Comparison of ENCODE assay signal across 15 mouse cellular contexts in genomic region chr8:60661191-60661590, GRCm38 (mm10).
"Had no signal": no experiment of that assay in that cellular context is flagged by ENCODE, and none has a peak within 500 bp of the region (broad histone marks: within the 10 kb centered on the region; RNA-seq: fewer than 3 reads in every experiment).

No protein-coding gene starts in this region.

- ATAC-seq: liver, embryonic 12.5 days; midbrain, embryonic 13.5 days; midbrain, embryonic 15.5 days had no signal

- H3K4me1 ChIP-seq: liver, embryonic 12.5 days; neural tube, embryonic 12.5 days; stomach, embryonic 15.5 days had no signal

- DNase-seq: liver; right cerebral cortex, postnatal 14 days; thymus, adult 2 months; thymus, postnatal 25 days; thymus, postnatal 4 days had no signal

- H3K9me3 ChIP-seq: liver, embryonic 12.5 days; megakaryocyte, embryonic 14.5 days; midbrain, embryonic 13.5 days; midbrain, embryonic 15.5 days; neural tube, embryonic 12.5 days; stomach, embryonic 15.5 days had no signal

- H3K4me2 ChIP-seq: liver, embryonic 12.5 days; midbrain, embryonic 11.5 days; midbrain, embryonic 13.5 days; midbrain, embryonic 15.5 days; neural tube, embryonic 12.5 days; stomach, embryonic 15.5 days had no signal

- H3K27me3 ChIP-seq: liver, embryonic 12.5 days; megakaryocyte, embryonic 14.5 days; midbrain, embryonic 13.5 days; midbrain, embryonic 15.5 days; neural tube, embryonic 12.5 days; stomach, embryonic 15.5 days had no signal

- H3K36me3 ChIP-seq: liver, embryonic 12.5 days; midbrain, embryonic 13.5 days; midbrain, embryonic 15.5 days; neural tube, embryonic 12.5 days; stomach, embryonic 15.5 days had no signal

- H3K27ac ChIP-seq: liver, embryonic 12.5 days; liver, embryonic 14.5 days; macrophage; midbrain, embryonic 13.5 days; midbrain, embryonic 15.5 days; neural tube, embryonic 12.5 days; stomach, embryonic 15.5 days; stomach, postnatal 0 days had no signal

- H3K4me3 ChIP-seq: liver, embryonic 12.5 days; megakaryocyte, embryonic 14.5 days; midbrain, embryonic 13.5 days; midbrain, embryonic 15.5 days; neural tube, embryonic 12.5 days; stomach, embryonic 15.5 days had no signal

- H3K9ac ChIP-seq: liver, embryonic 12.5 days; liver, embryonic 14.5 days; midbrain, embryonic 13.5 days; midbrain, embryonic 15.5 days; neural tube, embryonic 12.5 days; stomach, embryonic 15.5 days had no signal
